Mouse (Mus musculus): ENCODE results near the gene Cutc. TPM values are rescaled to one million over a fixed set of nuclear protein-coding genes. Genes with fewer than 3 reads are reported as not detected.
A peak's percentile ranks its signal among the peaks of the same experiment; 100 is the strongest.

Cutc gene
- polyA plus RNA-seq, 1 experiment from 2014 or later = 10.8 TPM

- no peak overlapping the region for H3K4me2 ChIP-seq (ENCODE audit: low read depth, low read length)
- no peak overlapping the region for H3K9ac ChIP-seq (ENCODE audit: low read depth, low read length)
- 55% methylated on average over 2 of the region's 2 CpGs for WGBS (ENCODE audit: insufficient replicate concordance)
- H3K27ac ChIP-seq (ENCODE audit: low read length) = no peak overlapping the region
- no peaks in the 10 kb centered on the region for H3K4me1 ChIP-seq (ENCODE audit: control insufficient read depth, low read depth, low read length)
- no peaks in the 10 kb centered on the region for H3K27me3 ChIP-seq (ENCODE audit: control insufficient read depth, insufficient read depth, low read depth, low read length)
- H3K4me3 ChIP-seq (ENCODE audit: low read depth, low read length) = no peak overlapping the region
- no peak for ATAC-seq (ENCODE audit: low read depth)
- no peaks in the 10 kb centered on the region for H3K9me3 ChIP-seq (replicated peaks; ENCODE audit: control insufficient read depth, low read length)
- H3K36me3 ChIP-seq (ENCODE audit: control insufficient read depth, insufficient read depth) = no peaks in the 10 kb centered on the region
Measured at GRCm38 (mm10) chr19:43762410-43762809, 9.6 kb downstream of the Cutc start.

- no peaks in the 10 kb centered on the region for H3K27me3 ChIP-seq (ENCODE audit: control insufficient read depth, insufficient read depth, low read depth, low read length)
- ATAC-seq (ENCODE audit: low read depth) = no peak
- H3K4me1 ChIP-seq (ENCODE audit: control insufficient read depth, low read depth, low read length) = no peaks in the 10 kb centered on the region
- H3K36me3 ChIP-seq (ENCODE audit: control insufficient read depth, insufficient read depth) = no peaks in the 10 kb centered on the region
- H3K4me3 ChIP-seq (ENCODE audit: low read depth, low read length) = no peak overlapping the region
- no peaks in the 10 kb centered on the region for H3K9me3 ChIP-seq (replicated peaks; ENCODE audit: control insufficient read depth, low read length)
- 67% methylated on average over 5 of the region's 5 CpGs for WGBS (ENCODE audit: insufficient replicate concordance)
- H3K9ac ChIP-seq (ENCODE audit: low read depth, low read length) = no peak overlapping the region
- H3K4me2 ChIP-seq (ENCODE audit: low read depth, low read length) = no peak overlapping the region
- no peak overlapping the region for H3K27ac ChIP-seq (ENCODE audit: low read length)
Measured at GRCm38 (mm10) chr19:43766451-43766850, 13.7 kb downstream of the Cutc start.

DNA sequence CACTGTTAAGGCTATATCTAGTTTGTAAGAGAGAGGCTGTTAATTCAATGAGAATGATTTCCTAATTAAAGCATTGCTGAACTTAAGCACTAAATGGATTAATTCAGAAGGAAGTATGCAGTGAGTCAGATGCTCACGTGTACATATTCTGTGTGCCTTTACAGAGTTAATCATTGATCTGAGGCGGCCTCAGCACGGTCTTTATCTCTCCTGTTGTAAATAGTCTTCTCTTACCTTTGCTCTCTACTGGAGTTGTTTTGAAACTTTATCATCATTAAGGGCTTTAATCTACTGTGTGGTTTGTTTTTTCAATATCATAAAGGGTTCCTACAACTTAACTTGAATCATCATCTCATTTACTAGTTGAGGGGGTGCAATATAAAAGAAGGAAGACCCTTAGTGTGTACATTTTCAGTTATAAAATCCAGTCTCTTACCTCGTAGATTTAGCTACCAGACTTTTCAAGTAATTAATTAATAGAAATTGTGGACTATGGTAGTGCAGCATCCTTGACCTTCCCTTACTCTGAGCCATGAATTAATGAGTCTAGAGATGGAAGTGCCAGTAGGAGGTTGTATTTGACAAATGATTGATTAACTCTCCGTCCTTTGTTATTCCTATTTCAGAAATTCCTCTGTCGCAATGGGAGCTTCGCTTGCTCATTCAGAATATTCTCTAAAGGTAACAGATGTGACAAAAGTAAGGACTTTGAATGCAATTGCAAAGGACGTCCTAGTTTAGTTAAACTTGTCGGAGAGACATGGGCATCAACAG lies 14.9 kb downstream of the Cutc start:
- Histone ChIP-seq H3K27ac (ENCODE audit: low read length) (0 out of 2 replicates have a peak overlapping the region, but pooled peaks have one; percentile 30), H3K36me3 (ENCODE audit: control insufficient read depth, insufficient read depth) (no peaks in the 10 kb centered on the region), H3K9me3 (replicated peaks; ENCODE audit: control insufficient read depth, low read length) (no peaks in the 10 kb centered on the region), H3K27me3 (ENCODE audit: control insufficient read depth, insufficient read depth, low read depth, low read length) (no peaks in the 10 kb centered on the region), H3K4me2 (ENCODE audit: low read depth, low read length) (no peak overlapping the region), H3K4me3 (ENCODE audit: low read depth, low read length) (no peak overlapping the region), H3K9ac (ENCODE audit: low read depth, low read length) (no peak overlapping the region), H3K4me1 (ENCODE audit: control insufficient read depth, low read depth, low read length) (no peaks in the 10 kb centered on the region)
- ATAC-seq (ENCODE audit: low read depth) = peak; percentile 82
- 60% methylated on average over 9 of the region's 9 CpGs for WGBS (ENCODE audit: insufficient replicate concordance)

DNA sequence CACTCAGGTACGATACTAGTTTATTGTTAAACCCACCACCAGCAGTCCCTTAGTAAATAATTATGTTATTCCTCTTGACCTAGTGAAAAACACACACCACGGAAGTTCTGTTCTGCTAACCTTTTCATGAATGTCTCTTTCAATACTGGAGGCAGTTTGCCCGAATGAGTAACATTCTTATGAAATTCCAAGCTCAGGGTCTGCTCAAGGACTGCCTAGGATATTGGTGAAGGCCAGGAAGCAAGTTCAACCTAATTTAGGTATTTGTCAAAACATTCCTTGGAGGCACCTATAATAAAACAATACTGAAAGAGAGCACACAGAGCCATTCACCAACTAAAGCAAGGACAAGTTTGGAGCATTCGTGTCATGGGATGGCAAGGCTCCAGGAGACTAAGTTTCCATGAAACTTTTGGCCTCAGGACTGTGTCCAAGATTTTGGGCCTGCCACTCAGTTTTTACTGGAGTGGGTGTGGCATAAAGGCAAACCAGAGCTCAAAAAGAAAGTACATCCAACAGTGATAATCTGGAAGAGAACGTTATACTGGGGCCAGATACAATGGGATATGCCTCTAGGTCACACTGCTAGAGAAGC lies 16.7 kb downstream of the Cutc start:
- Histone ChIP-seq H3K4me1 (ENCODE audit: control insufficient read depth, low read depth, low read length) (no peaks in the 10 kb centered on the region), H3K27me3 (ENCODE audit: control insufficient read depth, insufficient read depth, low read depth, low read length) (no peaks in the 10 kb centered on the region), H3K4me2 (ENCODE audit: low read depth, low read length) (no peak overlapping the region), H3K4me3 (ENCODE audit: low read depth, low read length) (no peak overlapping the region), H3K36me3 (ENCODE audit: control insufficient read depth, insufficient read depth) (no peaks in the 10 kb centered on the region), H3K9ac (ENCODE audit: low read depth, low read length) (no peak overlapping the region), H3K9me3 (replicated peaks; ENCODE audit: control insufficient read depth, low read length) (no peaks in the 10 kb centered on the region), H3K27ac (ENCODE audit: low read length) (no peak overlapping the region)
- ATAC-seq (ENCODE audit: low read depth) = no peak
- WGBS (ENCODE audit: insufficient replicate concordance) = 62% methylated on average over 5 of the region's 5 CpGs

- ATAC-seq (ENCODE audit: low read depth) = no peak
- H3K4me3 ChIP-seq (ENCODE audit: low read depth, low read length) = no peak overlapping the region
- no peaks in the 10 kb centered on the region for H3K27me3 ChIP-seq (ENCODE audit: control insufficient read depth, insufficient read depth, low read depth, low read length)
- H3K27ac ChIP-seq (ENCODE audit: low read length) = no peak overlapping the region
- no peak overlapping the region for H3K9ac ChIP-seq (ENCODE audit: low read depth, low read length)
- H3K9me3 ChIP-seq (replicated peaks; ENCODE audit: control insufficient read depth, low read length) = no peaks in the 10 kb centered on the region
- no peaks in the 10 kb centered on the region for H3K36me3 ChIP-seq (ENCODE audit: control insufficient read depth, insufficient read depth)
- 22% methylated on average over 4 of the region's 4 CpGs for WGBS (ENCODE audit: insufficient replicate concordance)
- H3K4me2 ChIP-seq (ENCODE audit: low read depth, low read length) = no peak overlapping the region
- H3K4me1 ChIP-seq (ENCODE audit: control insufficient read depth, low read depth, low read length) = no peaks in the 10 kb centered on the region
Measured at GRCm38 (mm10) chr19:43770584-43770983, 17.8 kb downstream of the Cutc start.

- ATAC-seq (ENCODE audit: low read depth) = no peak
- Histone ChIP-seq H3K27ac (ENCODE audit: low read length) (no peak overlapping the region), H3K9me3 (replicated peaks; ENCODE audit: control insufficient read depth, low read length) (no peaks in the 10 kb centered on the region), H3K9ac (ENCODE audit: low read depth, low read length) (no peak overlapping the region), H3K4me2 (ENCODE audit: low read depth, low read length) (no peak overlapping the region), H3K36me3 (ENCODE audit: control insufficient read depth, insufficient read depth) (no peaks in the 10 kb centered on the region), H3K4me1 (ENCODE audit: control insufficient read depth, low read depth, low read length) (no peaks in the 10 kb centered on the region), H3K27me3 (ENCODE audit: control insufficient read depth, insufficient read depth, low read depth, low read length) (no peaks in the 10 kb centered on the region), H3K4me3 (ENCODE audit: low read depth, low read length) (no peak overlapping the region)
- 22% methylated on average over 5 of the region's 5 CpGs for WGBS (ENCODE audit: insufficient replicate concordance)
Measured at GRCm38 (mm10) chr19:43771499-43771969, 18.7 kb downstream of the Cutc start.

GRCm38 (mm10) chr19:43772311-43772710 lies 19.5 kb downstream of the Cutc start:
- Histone ChIP-seq H3K4me2 (ENCODE audit: low read depth, low read length) (no peak overlapping the region), H3K27ac (ENCODE audit: low read length) (no peak overlapping the region), H3K27me3 (ENCODE audit: control insufficient read depth, insufficient read depth, low read depth, low read length) (no peaks in the 10 kb centered on the region), H3K9me3 (replicated peaks; ENCODE audit: control insufficient read depth, low read length) (no peaks in the 10 kb centered on the region), H3K9ac (ENCODE audit: low read depth, low read length) (no peak overlapping the region), H3K4me1 (ENCODE audit: control insufficient read depth, low read depth, low read length) (no peaks in the 10 kb centered on the region), H3K4me3 (ENCODE audit: low read depth, low read length) (no peak overlapping the region), H3K36me3 (ENCODE audit: control insufficient read depth, insufficient read depth) (no peaks in the 10 kb centered on the region)
- no peak for ATAC-seq (ENCODE audit: low read depth)
- 58% methylated on average over 6 of the region's 6 CpGs for WGBS (ENCODE audit: insufficient replicate concordance)

- H3K27me3 ChIP-seq (ENCODE audit: control insufficient read depth, insufficient read depth, low read depth, low read length) = no peaks in the 10 kb centered on the region
- no peak for ATAC-seq (ENCODE audit: low read depth)
- no peak overlapping the region for H3K4me2 ChIP-seq (ENCODE audit: low read depth, low read length)
- no peak overlapping the region for H3K9ac ChIP-seq (ENCODE audit: low read depth, low read length)
- H3K27ac ChIP-seq (ENCODE audit: low read length) = no peak overlapping the region
- H3K4me3 ChIP-seq (ENCODE audit: low read depth, low read length) = no peak overlapping the region
- no peaks in the 10 kb centered on the region for H3K36me3 ChIP-seq (ENCODE audit: control insufficient read depth, insufficient read depth)
- no peaks in the 10 kb centered on the region for H3K4me1 ChIP-seq (ENCODE audit: control insufficient read depth, low read depth, low read length)
- no peaks in the 10 kb centered on the region for H3K9me3 ChIP-seq (replicated peaks; ENCODE audit: control insufficient read depth, low read length)
- whole genome bisulfite sequencing (ENCODE audit: insufficient replicate concordance) = 30% methylated on average over 10 of the region's 10 CpGs
Measured at GRCm38 (mm10) chr19:43775433-43775832, 22.6 kb downstream of the Cutc start.

DNA sequence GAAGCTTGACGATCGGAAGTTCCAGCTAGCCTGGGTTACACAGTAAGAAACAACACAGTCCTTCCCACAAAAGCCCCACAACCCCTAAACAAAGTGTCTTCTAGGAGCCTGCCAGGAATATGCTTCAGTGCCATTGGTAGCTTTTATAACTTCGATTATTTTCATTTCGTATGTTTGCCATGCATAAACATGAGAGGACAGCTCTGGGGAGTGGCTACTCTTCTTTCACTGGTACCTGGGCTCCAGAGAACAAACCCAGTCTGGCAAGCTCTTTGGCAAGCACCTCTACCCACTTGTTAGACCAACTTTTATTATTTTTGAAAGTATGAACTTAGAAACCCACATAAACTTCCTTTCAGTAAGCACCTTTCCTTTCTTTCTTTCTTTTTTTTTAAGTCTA lies 23.8 kb downstream of the Cutc start:
- H3K9me3 ChIP-seq (replicated peaks; ENCODE audit: control insufficient read depth, low read length) = no peaks in the 10 kb centered on the region
- H3K4me3 ChIP-seq (ENCODE audit: low read depth, low read length) = no peak overlapping the region
- no peaks in the 10 kb centered on the region for H3K27me3 ChIP-seq (ENCODE audit: control insufficient read depth, insufficient read depth, low read depth, low read length)
- WGBS (ENCODE audit: insufficient replicate concordance) = 52% methylated on average over 4 of the region's 4 CpGs
- no peaks in the 10 kb centered on the region for H3K36me3 ChIP-seq (ENCODE audit: control insufficient read depth, insufficient read depth)
- H3K27ac ChIP-seq (ENCODE audit: low read length) = no peak overlapping the region
- no peak overlapping the region for H3K4me2 ChIP-seq (ENCODE audit: low read depth, low read length)
- no peak for ATAC-seq (ENCODE audit: low read depth)
- H3K9ac ChIP-seq (ENCODE audit: low read depth, low read length) = no peak overlapping the region
- H3K4me1 ChIP-seq (ENCODE audit: control insufficient read depth, low read depth, low read length) = no peaks in the 10 kb centered on the region
